Mouse (Mus musculus) kidney, postnatal 0 days (tissue): ENCODE data around the gene Nelfa. TPM values are rescaled to one million over a fixed set of nuclear protein-coding genes. Genes with fewer than 3 reads are reported as not detected.

Source experiments
- ATAC-seq: fragments of 200-750 bp; cut with Nextera tagmentation; replicated peaks from 2 replicates; pipeline ENCODE4 v1.8.0; 2017; ENCODE audit warnings: low read depth, moderate number of reproducible peaks, moderate TSS enrichment, moderate library complexity; ENCODE audit not compliant: low FRiP score
- DNase-seq: peaks from one replicate; pipeline ENCODE4 v3.0.0-alpha.2; 2016; ENCODE audit warnings: low spot score
- H3K27ac ChIP-seq: fragments of 300-500 bp; sonication (generic); 2 replicates; pipeline ENCODE4 v1.5.1; 2014; ENCODE audit warnings: mild to moderate bottlenecking
- H3K27me3 ChIP-seq: fragments of 300-500 bp; sonication (generic); 2 replicates; pipeline ENCODE4 v1.6.1; 2014; ENCODE audit warnings: low read length, mixed read lengths; ENCODE audit not compliant: insufficient read depth
- H3K36me3 ChIP-seq: fragments of 300-500 bp; sonication (generic); 2 replicates; pipeline ENCODE4 v1.6.1; 2014; ENCODE audit warnings: low read length, mixed read lengths; ENCODE audit not compliant: insufficient read depth
- H3K4me1 ChIP-seq: fragments of 300-500 bp; sonication (generic); replicated peaks from 2 replicates; pipeline ENCODE4 v1.6.1; 2014; ENCODE audit warnings: antibody characterized with exemption, low read length, mixed read lengths; ENCODE audit not compliant: insufficient read depth
- H3K4me2 ChIP-seq: fragments of 300-500 bp; sonication (generic); 2 replicates; pipeline ENCODE4 v1.6.1; 2014; ENCODE audit warnings: mild to moderate bottlenecking, low read length, moderate library complexity, mixed read lengths
- H3K4me3 ChIP-seq: fragments of 300-500 bp; sonication (generic); replicated peaks from 2 replicates; pipeline ENCODE4 v1.5.1; 2014; ENCODE audit warnings: low read depth, low read length
- H3K9ac ChIP-seq: fragments of 300-500 bp; sonication (generic); 2 replicates; pipeline ENCODE4 v1.6.1; 2014; ENCODE audit warnings: low read depth, low read length
- H3K9me3 ChIP-seq: fragments of 300-500 bp; sonication (generic); replicated peaks from 2 replicates; pipeline ENCODE4 v1.6.1; 2016; ENCODE audit warnings: low read length, inconsistent platforms, mixed read lengths
- CTCF ChIP-seq: IDR thresholded peaks from 2 replicates; pipeline ENCODE4 v1.5.1; 2016; ENCODE audit warnings: antibody characterized with exemption, low read depth, mild to moderate bottlenecking, moderate library complexity
- WGBS: fragments of 180-500 bp; shearing (Covaris S2); extraction: QIAGEN DNeasy Blood & Tissue Kit; methylation state at CpG from one replicate; pipeline ENCODE4 v1.1.7; 2014; 5-methylcytosine and 5-hydroxymethylcytosine counted together
- polyA plus RNA-seq: library from polyadenylated mRNA; unstranded; fragments of >200 nt; fragmentation: Nextera tagmentation; extraction: Ambion mirVana; gene quantifications from 2 replicates; pipeline ENCODE4 v1.2.1, GENCODE M21; 2015

Gene Nelfa
- polyA plus RNA-seq, 1 experiment from 2014 or later, result 41.0 TPM

DNA sequence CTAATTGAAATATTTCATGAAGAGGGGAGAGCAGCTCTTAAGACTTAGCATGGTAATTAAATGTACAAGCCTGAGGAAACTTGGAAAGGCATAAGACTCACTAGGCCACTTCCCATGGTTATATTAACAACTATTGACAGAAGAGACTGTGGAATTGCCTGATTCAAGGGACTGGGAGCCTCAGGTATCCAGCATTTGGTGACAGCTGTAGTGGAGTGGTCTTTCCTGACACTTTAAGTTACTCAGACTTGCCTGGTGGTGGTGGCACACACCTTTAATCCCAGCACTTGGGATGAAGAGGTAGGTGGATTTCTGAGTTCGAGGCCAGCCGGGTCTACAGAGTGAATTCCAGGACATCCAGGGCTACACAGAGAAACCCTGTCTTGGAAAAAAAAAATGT is 1.0 kb upstream of the Nelfa start:
- Histone ChIP-seq H3K27ac (no peak overlapping the region; the same call in 1 of the 2 replicates), H3K4me2 (peak overlapping the region; percentile 68), H3K9me3 (no peaks in the 10 kb centered on the region), H3K4me1 (peaks cover 6% of the 10 kb centered on the region; the same call in 1 of the 2 replicates), H3K27me3 (no peaks in the 10 kb centered on the region), H3K36me3 (0 out of 2 replicates have a peak, but pooled peaks cover 3% of the 10 kb centered on the region), H3K9ac (no peak overlapping the region), H3K4me3 (peak overlapping the region; percentile 84)
- WGBS, result 98% methylated on average over 2 of the region's 2 CpGs
- DNase-seq (no peak), ATAC-seq (no peak)
- no peak for TF ChIP-seq CTCF

DNA sequence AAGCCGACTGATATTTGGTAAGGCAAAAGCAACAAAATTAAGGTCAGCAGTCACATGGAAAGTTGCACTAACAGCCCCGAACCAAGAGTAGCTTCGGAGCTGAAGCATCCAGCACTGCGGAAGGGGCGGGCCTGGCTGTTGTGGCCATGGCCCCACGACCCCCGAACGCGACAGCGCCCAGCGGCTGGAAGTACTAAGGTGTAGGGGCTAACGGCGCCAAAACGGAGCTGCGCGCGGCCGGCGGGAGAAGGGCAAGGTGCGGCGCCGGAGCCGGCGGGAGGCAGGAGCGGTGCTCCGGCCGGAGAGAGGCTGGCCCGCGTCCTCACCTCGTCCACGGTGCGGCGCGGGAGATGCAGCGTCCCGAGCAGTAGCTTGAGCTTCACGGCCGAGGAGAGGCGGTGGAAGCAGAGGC is 507 bp downstream of the Nelfa start:
- H3K36me3 ChIP-seq, result 0 out of 2 replicates have a peak, but pooled peaks cover 3% of the 10 kb centered on the region
- peak overlapping the region; percentile 91 for H3K9ac ChIP-seq
- no peaks in the 10 kb centered on the region for H3K9me3 ChIP-seq
- peak overlapping the region; percentile 95 for H3K27ac ChIP-seq
- peak; percentile 67 for DNase-seq
- H3K4me2 ChIP-seq, result peak overlapping the region; percentile 51
- H3K4me3 ChIP-seq, result peak overlapping the region; percentile 84
- TF ChIP-seq CTCF, result no peak
- WGBS, result under 1% methylated on average over 39 of the region's 39 CpGs
- no peak for ATAC-seq
- peaks cover 6% of the 10 kb centered on the region; the same call in 1 of the 2 replicates for H3K4me1 ChIP-seq
- no peaks in the 10 kb centered on the region for H3K27me3 ChIP-seq

- Histone ChIP-seq H3K9ac (no peak overlapping the region), H3K27ac (no peak overlapping the region), H3K4me3 (peak overlapping the region; percentile 84), H3K4me2 (peak overlapping the region; percentile 51), H3K36me3 (peaks cover 7% of the 10 kb centered on the region; the same call in 1 of the 2 replicates), H3K4me1 (peaks cover 6% of the 10 kb centered on the region; the same call in 1 of the 2 replicates), H3K9me3 (no peaks in the 10 kb centered on the region), H3K27me3 (no peaks in the 10 kb centered on the region)
- TF ChIP-seq CTCF, result no peak
- DNase-seq (no peak), ATAC-seq (no peak)
- WGBS, result 69% methylated on average over 7 of the region's 7 CpGs
Measured at GRCm38 (mm10) chr5:33934877-33935276, 1.3 kb downstream of the Nelfa start.

GRCm38 (mm10) chr5:33934081-33934480 is 2.1 kb downstream of the Nelfa start:
- DNase-seq (no peak), ATAC-seq (no peak)
- Histone ChIP-seq H3K9ac (no peak overlapping the region), H3K4me2 (0 out of 2 replicates have a peak overlapping the region, but pooled peaks have one; percentile 51), H3K27me3 (no peaks in the 10 kb centered on the region), H3K9me3 (no peaks in the 10 kb centered on the region), H3K27ac (no peak overlapping the region), H3K36me3 (peaks cover 12% of the 10 kb centered on the region; the same call in 1 of the 2 replicates), H3K4me3 (no peak overlapping the region), H3K4me1 (peaks cover 6% of the 10 kb centered on the region; the same call in 1 of the 2 replicates)
- TF ChIP-seq CTCF, result no peak
- 83% methylated on average over 2 of the region's 2 CpGs for WGBS

- H3K27me3 ChIP-seq, result no peaks in the 10 kb centered on the region
- no peak overlapping the region for H3K4me2 ChIP-seq
- DNase-seq (no peak), ATAC-seq (no peak)
- no peak for TF ChIP-seq CTCF
- no peak overlapping the region for H3K4me3 ChIP-seq
- peaks cover 6% of the 10 kb centered on the region; the same call in 1 of the 2 replicates for H3K4me1 ChIP-seq
- no peak overlapping the region for H3K9ac ChIP-seq
- WGBS, result 90% methylated on average over 2 of the region's 2 CpGs
- no peaks in the 10 kb centered on the region for H3K9me3 ChIP-seq
- no peak overlapping the region for H3K27ac ChIP-seq
- H3K36me3 ChIP-seq, result peaks cover 15% of the 10 kb centered on the region; the same call in 1 of the 2 replicates
Measured at GRCm38 (mm10) chr5:33932413-33932812, 3.8 kb downstream of the Nelfa start.

DNA sequence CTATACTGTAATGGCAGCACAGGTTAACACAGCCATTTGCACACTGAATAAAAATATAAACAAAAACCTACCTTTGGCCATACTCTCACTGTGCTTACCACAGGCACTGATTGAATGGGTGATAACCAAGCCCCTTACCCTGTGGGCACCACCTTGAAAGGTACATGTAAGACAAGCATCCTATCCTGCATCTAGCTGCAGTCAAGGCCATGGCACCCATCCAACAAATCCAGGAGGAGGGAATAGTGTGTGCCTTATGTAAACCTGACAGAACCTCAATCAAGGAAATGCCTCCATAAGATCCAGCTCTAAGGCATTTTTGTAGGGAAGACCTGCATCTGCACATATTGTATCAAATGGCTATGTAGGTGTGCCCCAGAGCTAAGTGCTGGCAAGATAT is 10.0 kb downstream of the Nelfa start:
- TF ChIP-seq CTCF, result no peak
- no peak overlapping the region for H3K27ac ChIP-seq
- no peak overlapping the region for H3K4me3 ChIP-seq
- no peaks in the 10 kb centered on the region for H3K27me3 ChIP-seq
- H3K9ac ChIP-seq, result no peak overlapping the region
- no peaks in the 10 kb centered on the region for H3K9me3 ChIP-seq
- peaks cover 17% of the 10 kb centered on the region; the same call in 1 of the 2 replicates for H3K36me3 ChIP-seq
- no peaks in the 10 kb centered on the region for H3K4me1 ChIP-seq
- H3K4me2 ChIP-seq, result no peak overlapping the region
- ATAC-seq (no peak), DNase-seq (no peak)

DNA sequence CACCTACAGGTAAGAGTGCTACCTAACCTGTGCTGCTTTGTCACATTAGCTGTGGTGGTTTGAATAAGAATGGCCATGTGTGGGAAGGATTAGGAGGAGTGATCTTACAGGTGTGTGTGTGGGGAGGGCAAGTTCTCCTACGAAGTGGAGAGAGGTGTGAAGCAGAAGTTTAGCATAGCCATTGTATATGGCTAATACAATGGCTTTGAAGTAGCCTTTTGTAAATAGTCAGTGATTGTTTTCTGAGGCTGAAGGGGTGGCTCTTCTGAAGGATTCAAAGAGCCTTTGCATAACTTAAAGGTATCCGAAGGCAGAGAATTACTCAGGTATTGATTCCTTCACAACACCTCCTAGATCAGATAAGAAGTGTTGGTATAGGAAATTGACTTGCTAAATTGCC is 13.6 kb downstream of the Nelfa start:
- Histone ChIP-seq H3K9ac (no peak overlapping the region), H3K36me3 (peaks cover 32% of the 10 kb centered on the region; the same call in 1 of the 2 replicates), H3K27ac (no peak overlapping the region), H3K4me2 (no peak overlapping the region), H3K9me3 (no peaks in the 10 kb centered on the region), H3K4me1 (no peaks in the 10 kb centered on the region), H3K27me3 (no peaks in the 10 kb centered on the region), H3K4me3 (no peak overlapping the region)
- TF ChIP-seq CTCF, result no peak
- 42% methylated on average over 2 of the region's 2 CpGs for WGBS
- ATAC-seq, result no peak
- no peak for DNase-seq
